Mouse (Mus musculus) heart, postnatal 0 days (tissue): Measurements from ENCODE around the gene Ccnd3. TPM values are rescaled to one million over a fixed set of nuclear protein-coding genes. Genes with fewer than 3 reads are reported as not detected.

Experiments used
- ATAC-seq: fragments of 200-750 bp; cut with Nextera tagmentation; 2 replicates; pipeline ENCODE4 v1.8.0; 2017; ENCODE audit warnings: low read depth, moderate number of reproducible peaks, moderate library complexity; ENCODE audit not compliant: insufficient read depth
- DNase-seq: peaks from one replicate; pipeline ENCODE4 v3.0.0-alpha.2; 2016; ENCODE audit warnings: low spot score
- H3K27ac ChIP-seq: fragments of 300-500 bp; sonication (generic); 2 replicates; pipeline ENCODE4 v1.5.1; 2014; ENCODE audit warnings: low read depth, mild to moderate bottlenecking
- H3K27me3 ChIP-seq: fragments of 300-500 bp; sonication (generic); 2 replicates; pipeline ENCODE4 v1.6.1; 2014; ENCODE audit warnings: low read length, mixed read lengths; ENCODE audit not compliant: control insufficient read depth, insufficient read depth
- H3K36me3 ChIP-seq: fragments of 300-500 bp; sonication (generic); replicated peaks from 2 replicates; pipeline ENCODE4 v1.6.1; 2014; ENCODE audit warnings: low read length, mixed read lengths; ENCODE audit not compliant: control insufficient read depth, insufficient read depth
- H3K4me1 ChIP-seq: fragments of 300-500 bp; sonication (generic); 2 replicates; pipeline ENCODE4 v1.6.1; 2014; ENCODE audit warnings: antibody characterized with exemption; ENCODE audit not compliant: control insufficient read depth, insufficient read depth
- H3K4me2 ChIP-seq: fragments of 300-500 bp; sonication (generic); 2 replicates; pipeline ENCODE4 v1.6.1; 2014; ENCODE audit warnings: low read depth, mild to moderate bottlenecking, low read length, moderate library complexity
- H3K4me3 ChIP-seq: fragments of 300-500 bp; sonication (generic); 2 replicates; pipeline ENCODE4 v1.5.1; 2014; ENCODE audit warnings: low read depth, low read length
- H3K9ac ChIP-seq: fragments of 300-500 bp; sonication (generic); replicated peaks from 2 replicates; pipeline ENCODE4 v1.6.1; 2014; ENCODE audit warnings: low read depth, low read length, mixed read lengths
- H3K9me3 ChIP-seq: fragments of 300-500 bp; sonication (generic); replicated peaks from 2 replicates; pipeline ENCODE4 v1.6.1; 2016; ENCODE audit warnings: low read length; ENCODE audit not compliant: control insufficient read depth
- CTCF ChIP-seq: IDR thresholded peaks from 2 replicates; pipeline ENCODE4 v1.5.1; 2016; ENCODE audit warnings: antibody characterized with exemption, control low read depth, low read depth
- EP300 ChIP-seq: IDR thresholded peaks from 2 replicates; pipeline ENCODE4 v1.6.1; 2016; ENCODE audit warnings: antibody characterized with exemption, low read depth
- WGBS: fragments of 180-500 bp; shearing (Covaris S2); extraction: QIAGEN DNeasy Blood & Tissue Kit; methylation state at CpG from one replicate; pipeline ENCODE4 v1.1.7; 2014; 5-methylcytosine and 5-hydroxymethylcytosine counted together
- polyA plus RNA-seq: library from polyadenylated mRNA; unstranded; fragments of >200 nt; fragmentation: Nextera tagmentation; extraction: Ambion mirVana; gene quantifications from 2 replicates; pipeline ENCODE4 v1.2.1, GENCODE M21; 2015
- total RNA-seq: library from RNA; depleted of rRNA; stranded (reverse); fragments of >200 nt; gene quantifications from 2 replicates; pipeline ENCODE4 v1.2.3, GENCODE M21; 2014; ENCODE audit warnings: low replicate concordance

Ccnd3 gene
- total and polyA plus RNA-seq, 2 experiments from 2014 or later, result 180 to 231 TPM

DNA sequence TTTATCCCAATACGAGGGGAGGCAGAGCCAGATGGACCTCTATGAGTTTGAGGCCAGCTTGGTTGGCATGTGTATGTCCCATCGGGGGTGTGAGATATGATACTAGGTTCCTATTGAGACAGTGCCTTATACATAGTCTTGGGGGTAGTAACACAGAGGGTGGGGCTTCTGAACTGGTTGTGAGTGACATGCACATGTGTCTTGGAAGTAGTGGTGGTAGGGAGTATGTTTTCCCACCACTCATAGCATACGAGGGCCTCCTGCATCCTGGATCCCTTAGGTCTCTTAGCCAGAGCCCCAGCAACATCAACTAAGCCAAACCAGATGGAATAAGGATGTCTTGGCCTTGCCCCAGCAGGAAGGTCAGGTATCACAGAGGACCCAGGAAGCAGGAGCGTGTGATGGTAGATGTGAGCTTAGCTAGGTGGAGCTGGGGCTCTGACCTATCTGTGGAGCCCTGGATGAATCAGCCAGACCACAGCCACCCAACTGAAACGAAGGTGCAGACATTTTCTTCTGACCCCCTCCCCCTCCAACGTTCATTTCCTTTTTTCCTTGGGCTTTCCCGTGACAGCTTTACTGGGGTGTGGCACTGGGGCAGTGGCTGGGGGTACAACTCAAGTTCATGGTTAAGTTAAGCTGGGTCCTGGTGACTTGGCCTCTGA is 10.5 kb downstream of the Ccnd3 start:
- H3K27ac ChIP-seq, result no peak overlapping the region
- no peak overlapping the region for H3K9ac ChIP-seq
- no peaks in the 10 kb centered on the region for H3K9me3 ChIP-seq
- no peak overlapping the region for H3K4me3 ChIP-seq
- peaks cover 26% of the 10 kb centered on the region for H3K4me1 ChIP-seq
- H3K27me3 ChIP-seq, result no peaks in the 10 kb centered on the region
- H3K4me2 ChIP-seq, result no peak overlapping the region
- TF ChIP-seq CTCF (no peak), EP300 (no peak)
- no peaks in the 10 kb centered on the region; the same call in 1 of the 2 replicates for H3K36me3 ChIP-seq
- ATAC-seq (no peak), DNase-seq (no peak)
- 72% methylated on average over 7 of the region's 7 CpGs for WGBS

- H3K4me1 ChIP-seq, result peaks cover 26% of the 10 kb centered on the region
- H3K9ac ChIP-seq, result no peak overlapping the region
- no peak overlapping the region for H3K4me2 ChIP-seq
- H3K4me3 ChIP-seq, result no peak overlapping the region
- TF ChIP-seq EP300 (no peak), CTCF (peak; percentile 4; the same call in 1 of the 2 replicates)
- ATAC-seq (no peak), DNase-seq (no peak)
- no peak overlapping the region for H3K27ac ChIP-seq
- no peaks in the 10 kb centered on the region; the same call in 1 of the 2 replicates for H3K36me3 ChIP-seq
- WGBS, result 96% methylated on average over 3 of the region's 3 CpGs
- H3K9me3 ChIP-seq, result no peaks in the 10 kb centered on the region
- H3K27me3 ChIP-seq, result no peaks in the 10 kb centered on the region
Observed at GRCm38 (mm10) chr17:47516232-47516631, 11.4 kb downstream of the Ccnd3 start.

GRCm38 (mm10) chr17:47518205-47518604 is 13.4 kb downstream of the Ccnd3 start:
- peak; percentile 84 for DNase-seq
- H3K27me3 ChIP-seq, result no peaks in the 10 kb centered on the region
- H3K27ac ChIP-seq, result peak overlapping the region; percentile 98
- 15% methylated on average over 8 of the region's 8 CpGs for WGBS
- H3K9me3 ChIP-seq, result no peaks in the 10 kb centered on the region
- H3K9ac ChIP-seq, result peak overlapping the region; percentile 42; the same call in 1 of the 2 replicates
- peak; percentile 73 for ATAC-seq
- peaks cover 33% of the 10 kb centered on the region for H3K4me1 ChIP-seq
- no peaks in the 10 kb centered on the region; the same call in 1 of the 2 replicates for H3K36me3 ChIP-seq
- no peak for TF ChIP-seq CTCF
- no peak for TF ChIP-seq EP300
- H3K4me3 ChIP-seq, result no peak overlapping the region
- H3K4me2 ChIP-seq, result no peak overlapping the region

- peak overlapping the region; percentile 99 for H3K27ac ChIP-seq
- 2% methylated on average over 17 of the region's 17 CpGs for WGBS
- H3K4me1 ChIP-seq, result peaks cover 31% of the 10 kb centered on the region
- no peaks in the 10 kb centered on the region for H3K36me3 ChIP-seq
- H3K9ac ChIP-seq, result peak overlapping the region; percentile 53
- no peak for TF ChIP-seq CTCF
- TF ChIP-seq EP300, result no peak
- no peaks in the 10 kb centered on the region for H3K27me3 ChIP-seq
- H3K9me3 ChIP-seq, result no peaks in the 10 kb centered on the region
- peak; percentile 88 for ATAC-seq
- H3K4me2 ChIP-seq, result peak overlapping the region; percentile 52
- peak; percentile 97 for DNase-seq
- H3K4me3 ChIP-seq, result peak overlapping the region; percentile 26
Observed at GRCm38 (mm10) chr17:47521551-47522258, 16.9 kb downstream of the Ccnd3 start.

GRCm38 (mm10) chr17:47522536-47522935 is 17.7 kb downstream of the Ccnd3 start:
- Histone ChIP-seq H3K4me2 (0 out of 2 replicates have a peak overlapping the region, but pooled peaks have one; percentile 52), H3K27me3 (no peaks in the 10 kb centered on the region), H3K36me3 (no peaks in the 10 kb centered on the region), H3K9me3 (no peaks in the 10 kb centered on the region), H3K4me3 (no peak overlapping the region), H3K9ac (peak overlapping the region; percentile 53; the same call in 1 of the 2 replicates), H3K27ac (peak overlapping the region; percentile 99), H3K4me1 (peaks cover 36% of the 10 kb centered on the region)
- 46% methylated on average over 4 of the region's 4 CpGs for WGBS
- DNase-seq (no peak), ATAC-seq (no peak)
- TF ChIP-seq EP300, result no peak
- TF ChIP-seq CTCF, result no peak
